Mouse (Mus musculus) neural tube, embryonic 11.5 days (tissue): ENCODE results near the gene Slc35e3. TPM values are rescaled to one million over a fixed set of nuclear protein-coding genes. Genes with fewer than 3 reads are reported as not detected.
"Not testable (repeated sequence)": the region's sequence is repeated elsewhere in the genome, so short reads cannot be mapped to it uniquely, and the experiment has no call there.

Experiments used
- ATAC-seq: fragments of 200-750 bp; cut with Nextera tagmentation; 2 replicates; pipeline ENCODE4 v1.8.0; 2017; ENCODE audit warnings: moderate number of reproducible peaks, mild to moderate bottlenecking, moderate TSS enrichment, moderate library complexity; ENCODE audit not compliant: insufficient read depth, low FRiP score, low TSS enrichment
- DNase-seq: peaks from one replicate; pipeline ENCODE4 v3.0.0-alpha.2; 2015; ENCODE audit warnings: low spot score
- H3K27ac ChIP-seq: fragments of 300-500 bp; sonication (generic); 2 replicates; pipeline ENCODE4 v1.5.1; 2014; ENCODE audit warnings: low read depth, mild to moderate bottlenecking, low read length
- H3K27me3 ChIP-seq: fragments of 300-500 bp; sonication (generic); 2 replicates; pipeline ENCODE4 v1.6.1; 2014; ENCODE audit warnings: mild to moderate bottlenecking, low read length, mixed read lengths; ENCODE audit not compliant: control insufficient read depth, insufficient read depth
- H3K36me3 ChIP-seq: fragments of 300-500 bp; sonication (generic); 2 replicates; pipeline ENCODE4 v1.6.1; 2014; ENCODE audit warnings: mild to moderate bottlenecking, low read length, moderate library complexity, mixed read lengths; ENCODE audit not compliant: control insufficient read depth, insufficient read depth
- H3K4me1 ChIP-seq: fragments of 300-500 bp; sonication (generic); 2 replicates; pipeline ENCODE4 v1.6.1; 2014; ENCODE audit warnings: low read length, mixed read lengths; ENCODE audit not compliant: control insufficient read depth, insufficient read depth
- H3K4me2 ChIP-seq: fragments of 300-500 bp; sonication (generic); 2 replicates; pipeline ENCODE4 v1.6.1; 2014; ENCODE audit warnings: low read depth, mild to moderate bottlenecking, moderate library complexity
- H3K4me3 ChIP-seq: fragments of 300-500 bp; sonication (generic); 2 replicates; pipeline ENCODE4 v1.5.1; 2014; ENCODE audit warnings: low read depth, low read length
- H3K9ac ChIP-seq: fragments of 300-500 bp; sonication (generic); 2 replicates; pipeline ENCODE4 v1.6.1; 2014; ENCODE audit warnings: mild to moderate bottlenecking, low read length
- H3K9me3 ChIP-seq: fragments of 300-500 bp; sonication (generic); 2 replicates; pipeline ENCODE4 v1.6.1; 2016; ENCODE audit warnings: low read length; ENCODE audit not compliant: control insufficient read depth
- WGBS: fragments of 180-500 bp; shearing (Covaris S2); extraction: QIAGEN DNeasy Blood & Tissue Kit; methylation state at CpG from one replicate; pipeline ENCODE4 v1.1.7; 2014; 5-methylcytosine and 5-hydroxymethylcytosine counted together
- polyA plus RNA-seq: library from polyadenylated mRNA; unstranded; fragments of >200 nt; fragmentation: Nextera tagmentation; extraction: Ambion mirVana; gene quantifications from 2 replicates; pipeline ENCODE4 v1.2.1, GENCODE M21; 2014

Slc35e3 gene
- polyA plus RNA-seq, 1 experiment from 2014 or later, result 21.2 TPM

DNA sequence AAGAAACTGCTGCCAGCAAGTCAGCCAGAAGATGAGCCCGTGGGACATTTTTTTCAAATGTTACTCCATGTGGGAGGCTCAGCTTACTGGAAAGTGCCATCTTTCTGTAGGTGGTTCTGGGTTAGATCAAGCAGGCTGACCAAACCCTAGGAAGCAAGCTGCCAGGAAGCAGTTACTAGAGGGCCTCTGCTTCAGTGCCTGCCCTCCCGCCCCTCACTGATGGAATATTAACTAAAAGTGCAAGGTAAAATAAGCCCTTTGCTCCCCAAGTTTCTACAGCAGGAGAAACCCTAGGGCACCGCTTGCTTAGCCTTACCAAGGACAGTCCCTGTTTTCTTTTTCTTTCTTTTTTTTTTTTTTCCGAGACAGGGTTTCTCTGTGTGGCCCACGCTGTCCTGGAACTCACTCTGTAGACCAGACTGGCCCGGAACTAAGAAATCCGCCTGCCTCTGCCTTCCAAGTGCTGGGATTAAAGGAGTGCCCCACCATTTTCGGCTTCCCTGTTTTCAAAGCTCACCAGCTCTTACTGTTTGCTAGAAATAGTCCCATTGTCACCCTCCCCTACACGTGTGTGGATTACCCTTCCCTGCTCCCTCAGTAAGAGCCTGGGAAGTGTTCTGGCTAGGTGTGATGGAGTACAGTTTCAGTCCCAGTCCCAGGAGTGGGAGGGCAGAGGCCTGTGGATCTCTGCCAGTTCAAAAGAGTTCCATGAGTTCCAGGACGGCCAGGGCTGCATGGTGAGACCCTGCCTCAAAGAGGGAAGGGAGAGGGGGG is 2.3 kb upstream of the Slc35e3 start:
- WGBS, result 94% methylated on average over 10 of the region's 10 CpGs
- no peak for DNase-seq
- ATAC-seq, result no peak
- peaks cover 9% of the 10 kb centered on the region for H3K36me3 ChIP-seq
- no peaks in the 10 kb centered on the region for H3K9me3 ChIP-seq
- no peaks in the 10 kb centered on the region for H3K27me3 ChIP-seq
- H3K4me1 ChIP-seq, result no peaks in the 10 kb centered on the region
- no peak overlapping the region for H3K4me2 ChIP-seq
- H3K4me3 ChIP-seq, result no peak overlapping the region
- no peak overlapping the region for H3K27ac ChIP-seq
- H3K9ac ChIP-seq, result no peak overlapping the region

DNA sequence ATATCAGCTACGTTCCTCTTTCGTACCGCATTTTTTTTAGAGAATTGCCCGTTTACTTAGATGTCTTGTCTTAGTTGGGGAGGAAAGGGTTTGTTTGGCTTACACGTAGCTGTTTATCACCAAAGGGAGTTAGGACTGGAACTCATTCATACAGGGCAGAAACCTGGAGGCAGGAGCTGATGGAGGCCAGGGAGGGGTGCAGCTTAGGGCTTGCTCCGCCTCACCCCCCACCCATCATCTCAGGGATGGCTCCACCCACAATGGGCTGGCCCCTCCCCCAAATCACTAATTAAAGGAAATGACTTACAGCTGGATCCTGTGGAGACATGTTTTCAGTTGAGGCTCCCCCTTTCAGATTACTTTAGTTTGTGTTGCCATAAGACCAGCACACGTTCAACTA is 1.5 kb upstream of the Slc35e3 start:
- no peaks in the 10 kb centered on the region for H3K9me3 ChIP-seq
- ATAC-seq (no peak), DNase-seq (no peak)
- H3K9ac ChIP-seq, result no peak overlapping the region
- no peak overlapping the region for H3K27ac ChIP-seq
- H3K4me1 ChIP-seq, result no peaks in the 10 kb centered on the region
- 96% methylated on average over 7 of the region's 7 CpGs for WGBS
- H3K27me3 ChIP-seq, result no peaks in the 10 kb centered on the region
- H3K4me3 ChIP-seq, result no peak overlapping the region
- peaks cover 9% of the 10 kb centered on the region for H3K36me3 ChIP-seq
- H3K4me2 ChIP-seq, result no peak overlapping the region

DNA sequence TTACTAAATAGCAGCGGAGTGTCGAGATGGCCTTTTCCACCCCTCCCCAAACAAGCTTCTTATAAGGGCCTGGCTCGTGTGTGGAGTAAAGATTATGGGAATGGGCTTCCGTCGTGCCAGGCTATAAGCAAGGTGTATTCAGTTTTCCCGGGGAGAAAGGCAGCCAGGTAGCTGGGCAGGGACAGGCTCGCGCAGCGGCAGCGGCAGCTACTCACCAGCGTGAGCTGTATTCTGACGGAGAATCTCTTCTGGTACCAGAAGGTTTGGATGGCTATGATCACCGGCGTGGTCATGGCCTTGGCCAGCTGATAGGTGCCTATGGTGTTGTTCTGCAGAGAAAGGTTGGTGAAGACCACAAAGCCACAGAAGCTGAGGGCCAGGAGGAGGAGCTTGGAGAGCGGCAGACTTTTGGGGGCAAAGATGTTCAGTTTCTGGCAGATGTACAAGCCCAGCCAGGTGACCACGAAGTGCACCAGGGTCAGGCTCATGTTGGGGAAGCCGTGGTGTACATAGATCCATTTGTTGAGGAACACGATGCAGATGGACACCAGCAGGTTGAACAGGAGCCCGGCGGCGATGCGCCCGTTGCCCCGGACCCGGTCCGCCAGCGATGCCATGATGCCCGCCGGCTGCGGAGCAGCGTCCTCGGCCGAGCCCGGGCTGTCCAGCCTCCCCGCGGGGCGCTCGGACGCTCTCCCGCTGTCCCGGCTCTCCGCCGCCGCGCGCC is 432 bp downstream of the Slc35e3 start:
- not testable (repeated sequence) for H3K9me3 ChIP-seq, H3K27ac ChIP-seq, H3K27me3 ChIP-seq, H3K4me1 ChIP-seq, H3K36me3 ChIP-seq
- ATAC-seq (peak; percentile 22), DNase-seq (peak; percentile 44)
- Histone ChIP-seq H3K9ac (peak overlapping the region; percentile 44), H3K4me2 (peak overlapping the region; percentile 53), H3K4me3 (peak overlapping the region; percentile 43)
- WGBS, result under 1% methylated on average over 17 of the region's 46 CpGs

DNA sequence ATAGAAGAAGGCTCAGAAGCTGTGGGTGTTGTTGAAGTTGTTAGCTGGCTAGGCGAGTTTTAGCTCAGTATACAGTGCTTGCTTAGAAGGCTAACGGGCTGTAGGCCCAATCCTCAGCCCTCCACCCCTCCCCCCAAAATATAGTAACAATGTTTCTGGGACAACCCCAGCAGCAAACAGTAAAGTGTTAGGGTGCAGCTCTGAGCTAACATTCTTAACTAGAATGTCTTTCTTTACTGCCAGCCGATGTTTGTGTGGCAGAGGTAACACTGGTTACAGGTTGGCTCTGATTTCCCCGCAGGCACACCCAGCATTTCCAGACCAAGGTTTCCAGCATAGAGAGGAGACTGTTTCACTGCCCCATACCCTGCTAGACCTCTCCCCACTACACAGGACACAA is 2.2 kb downstream of the Slc35e3 start:
- H3K27me3 ChIP-seq, result no peaks in the 10 kb centered on the region
- no peak overlapping the region for H3K27ac ChIP-seq
- H3K9me3 ChIP-seq, result no peaks in the 10 kb centered on the region
- H3K4me2 ChIP-seq, result no peak overlapping the region
- DNase-seq (no peak), ATAC-seq (no peak)
- H3K9ac ChIP-seq, result no peak overlapping the region
- H3K4me1 ChIP-seq, result no peaks in the 10 kb centered on the region
- no peaks in the 10 kb centered on the region; the same call in 1 of the 2 replicates for H3K36me3 ChIP-seq
- H3K4me3 ChIP-seq, result no peak overlapping the region
- WGBS, result 86% methylated on average over 4 of the region's 4 CpGs

DNA sequence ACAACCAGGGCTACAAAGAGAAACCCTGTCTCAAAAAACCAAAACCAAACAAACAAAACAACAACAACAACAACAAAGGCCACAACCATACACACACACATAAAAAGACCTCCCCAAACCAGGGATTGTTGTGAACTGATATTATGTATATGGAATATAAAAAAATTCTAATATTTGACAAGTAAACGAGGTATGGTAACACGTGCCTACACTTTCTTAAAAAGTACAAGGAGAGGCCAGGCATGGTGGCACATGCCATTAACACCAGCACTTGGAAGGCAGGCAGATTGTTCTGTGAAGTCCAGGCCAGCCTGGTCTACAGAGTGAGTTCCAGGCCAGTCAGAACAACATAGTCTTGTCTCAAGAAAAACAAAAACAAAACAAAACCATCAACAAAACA is 3.0 kb downstream of the Slc35e3 start:
- no peak for DNase-seq
- Histone ChIP-seq H3K4me2 (no peak overlapping the region), H3K27ac (no peak overlapping the region), H3K36me3 (peaks cover 4% of the 10 kb centered on the region), H3K9ac (no peak overlapping the region), H3K4me1 (no peaks in the 10 kb centered on the region), H3K9me3 (no peaks in the 10 kb centered on the region), H3K4me3 (no peak overlapping the region), H3K27me3 (no peaks in the 10 kb centered on the region)
- ATAC-seq, result no peak
- 94% methylated on average over 2 of the region's 2 CpGs for WGBS

DNA sequence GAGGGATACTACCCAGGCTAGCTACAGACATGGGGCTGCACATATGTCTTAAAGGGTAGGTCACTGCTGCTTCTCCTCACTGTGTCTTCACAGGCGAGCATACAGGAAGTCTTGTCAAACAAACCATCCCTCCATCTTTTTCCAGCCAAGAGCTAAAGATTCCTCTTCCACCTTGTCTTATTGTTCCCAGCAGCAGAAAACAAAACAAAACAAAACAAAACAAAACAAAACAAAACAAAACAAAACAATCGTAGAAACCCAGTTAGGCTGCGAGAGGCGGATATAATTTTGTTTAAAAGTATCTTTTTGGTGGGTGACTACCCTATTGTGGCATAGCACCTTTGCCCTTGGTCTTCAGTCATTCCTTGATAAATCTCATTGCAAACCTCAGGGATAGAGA is 3.5 kb downstream of the Slc35e3 start:
- no peak overlapping the region for H3K9ac ChIP-seq
- no peak overlapping the region for H3K4me2 ChIP-seq
- H3K4me3 ChIP-seq, result no peak overlapping the region
- no peaks in the 10 kb centered on the region for H3K4me1 ChIP-seq
- no peak overlapping the region for H3K27ac ChIP-seq
- 91% methylated on average over 4 of the region's 4 CpGs for WGBS
- ATAC-seq, result no peak
- H3K36me3 ChIP-seq, result peaks cover 5% of the 10 kb centered on the region
- DNase-seq, result no peak
- H3K27me3 ChIP-seq, result no peaks in the 10 kb centered on the region
- no peaks in the 10 kb centered on the region for H3K9me3 ChIP-seq

DNA sequence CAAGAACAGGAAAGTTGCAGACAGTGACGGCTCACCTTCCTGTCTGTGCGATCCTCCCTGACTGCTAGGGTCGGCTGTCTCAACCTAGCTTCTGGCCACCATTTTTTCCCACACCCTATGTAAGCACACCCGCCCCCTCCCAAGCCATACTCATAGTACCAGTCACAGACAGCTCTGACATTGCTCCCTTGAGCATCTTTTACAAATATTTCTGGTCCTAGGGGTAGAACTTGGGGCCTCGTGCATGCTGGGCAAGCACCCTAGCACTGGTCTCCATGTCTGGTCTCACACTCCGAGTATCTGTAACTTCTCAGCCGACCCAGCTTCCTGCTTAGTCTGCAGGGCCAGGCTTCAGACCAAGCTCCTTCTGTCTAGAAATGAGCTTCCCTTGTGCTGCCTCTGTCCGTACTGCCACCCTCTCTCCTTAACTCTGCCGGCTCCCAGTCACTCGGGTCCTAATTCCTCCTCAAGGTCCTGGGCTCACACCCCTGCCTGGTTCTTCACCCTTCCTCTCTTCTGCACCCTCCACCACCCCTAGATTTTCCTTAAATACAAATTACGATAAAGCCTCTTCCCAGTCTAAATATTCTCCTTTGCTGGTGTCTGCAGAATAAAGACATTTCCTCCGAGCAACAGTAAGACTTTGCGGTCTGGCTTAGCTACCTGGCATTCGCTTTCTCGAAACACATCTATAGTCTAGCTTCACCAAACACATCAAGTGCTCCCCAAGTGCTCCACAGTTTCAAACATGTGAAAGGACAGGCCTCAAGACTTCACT is 4.3 kb downstream of the Slc35e3 start:
- no peak overlapping the region for H3K4me2 ChIP-seq
- H3K9ac ChIP-seq, result 0 out of 2 replicates have a peak overlapping the region, but pooled peaks have one; percentile 5
- DNase-seq (no peak), ATAC-seq (no peak)
- no peaks in the 10 kb centered on the region for H3K27me3 ChIP-seq
- no peak overlapping the region for H3K4me3 ChIP-seq
- no peaks in the 10 kb centered on the region for H3K9me3 ChIP-seq
- no peak overlapping the region for H3K27ac ChIP-seq
- 88% methylated on average over 15 of the region's 15 CpGs for WGBS
- no peaks in the 10 kb centered on the region for H3K4me1 ChIP-seq
- H3K36me3 ChIP-seq, result peaks cover 5% of the 10 kb centered on the region

DNA sequence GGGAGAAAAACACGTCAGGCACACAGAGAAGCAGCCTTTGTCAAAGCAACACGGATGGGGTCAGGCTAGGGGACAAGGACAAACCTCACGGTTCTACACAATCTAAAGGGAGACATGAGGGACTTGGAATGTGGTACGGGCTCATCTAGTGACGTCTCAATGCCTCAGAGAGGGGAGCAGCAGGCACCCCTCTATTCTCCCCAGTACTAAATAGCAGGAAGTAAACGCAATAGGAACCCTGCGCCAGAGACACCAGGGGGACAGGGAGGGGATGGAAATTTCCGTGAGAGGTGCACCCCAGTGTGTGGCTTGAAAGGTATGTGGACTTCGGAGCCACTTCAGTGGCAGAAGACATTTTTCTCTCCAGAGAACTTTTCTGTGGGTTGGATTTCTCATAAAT is 5.2 kb downstream of the Slc35e3 start:
- DNase-seq (no peak), ATAC-seq (no peak)
- Histone ChIP-seq H3K27ac (no peak overlapping the region), H3K27me3 (no peaks in the 10 kb centered on the region), H3K9ac (no peak overlapping the region), H3K36me3 (peaks cover 9% of the 10 kb centered on the region), H3K9me3 (no peaks in the 10 kb centered on the region), H3K4me1 (no peaks in the 10 kb centered on the region), H3K4me2 (no peak overlapping the region), H3K4me3 (no peak overlapping the region)
- WGBS, result 89% methylated on average over 9 of the region's 9 CpGs
